Mouse (Mus musculus) yolk sac, embryonic 10.5 days (tissue): ENCODE data around the gene Kctd5.

Source experiments
- DNase-seq: peaks from one replicate; pipeline ENCODE4 v3.0.0-alpha.2; 2017; ENCODE audit warnings: low spot score

Kctd5 gene

DNA sequence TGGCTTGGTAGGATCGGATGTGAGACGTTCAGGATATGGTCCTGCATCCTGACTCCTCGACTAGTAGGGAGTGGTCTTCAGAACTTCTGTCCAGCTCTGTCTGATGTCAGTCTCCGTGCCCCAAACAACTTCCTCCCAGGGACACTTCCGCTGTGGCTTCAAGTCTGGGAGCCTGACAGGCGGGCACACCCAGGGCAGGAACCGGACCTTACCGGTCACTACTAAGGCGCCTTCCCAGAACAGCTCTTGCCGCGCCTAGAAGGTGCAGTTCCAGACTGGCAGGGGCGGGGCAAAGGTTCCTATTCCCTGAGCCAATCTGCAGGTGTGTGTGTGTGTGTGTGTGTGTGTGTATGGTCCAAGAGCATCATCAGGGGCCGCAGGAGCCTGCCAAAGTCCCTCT, 35.9 kb downstream of the Kctd5 start:
- DNase-seq = no peak

DNA sequence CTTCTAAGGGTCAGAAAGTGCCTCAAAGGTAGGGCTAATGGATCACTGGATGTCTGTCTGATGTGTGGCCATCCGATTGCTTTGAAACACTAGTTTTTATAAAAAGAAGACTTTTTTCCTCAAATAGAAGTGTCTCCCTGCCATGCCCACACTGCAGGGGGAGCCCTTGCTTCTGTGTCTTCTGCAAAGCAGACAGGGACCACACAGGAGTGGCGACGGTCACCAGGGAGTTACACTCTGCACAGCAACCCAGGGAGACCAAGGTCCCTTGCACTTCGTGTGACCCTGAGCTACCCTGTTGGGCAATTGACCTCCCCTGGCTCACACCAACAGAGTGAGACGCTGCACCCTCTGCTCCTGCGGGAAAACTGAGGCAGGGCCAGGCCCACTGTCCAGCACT, 36.3 kb downstream of the Kctd5 start:
- DNase-seq = no peak

DNA sequence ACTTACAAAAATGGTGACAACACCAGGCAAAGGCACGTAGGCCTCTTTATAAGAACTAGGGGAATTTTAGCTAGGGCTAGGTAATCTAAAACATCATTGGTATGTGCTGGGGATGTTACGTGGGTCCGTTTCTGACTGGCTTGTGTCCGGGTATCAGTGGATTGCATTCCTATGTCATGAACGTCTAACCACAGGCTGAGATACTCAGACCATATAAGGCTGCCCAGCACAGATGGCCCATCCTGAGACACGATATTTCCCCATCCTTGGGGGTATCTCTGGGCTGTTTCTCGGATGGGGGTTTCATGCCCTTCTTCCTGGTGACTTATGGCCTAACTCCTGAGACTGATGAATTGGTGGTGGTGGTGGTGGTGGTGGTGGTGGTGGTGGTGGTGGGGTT, 38.2 kb downstream of the Kctd5 start:
- no peak for DNase-seq

DNA sequence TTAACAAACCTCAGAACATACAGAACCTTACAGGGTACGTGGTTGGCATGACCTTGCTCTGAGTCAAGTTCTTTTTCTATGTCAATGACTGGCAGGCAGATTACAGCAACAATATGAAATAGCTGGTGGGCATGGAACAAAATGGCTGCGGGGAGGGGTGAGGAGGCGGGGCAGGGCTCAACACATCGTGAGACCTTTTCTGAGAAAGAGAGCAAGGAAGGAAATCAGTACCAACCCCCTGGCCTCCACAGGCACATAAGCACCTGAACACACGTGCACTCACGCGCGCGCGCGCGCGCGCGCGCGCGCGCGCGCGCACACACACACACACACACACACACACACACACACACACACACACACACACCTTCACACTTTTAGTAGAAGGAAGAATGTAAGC, 42.7 kb downstream of the Kctd5 start:
- DNase-seq = no peak

DNA sequence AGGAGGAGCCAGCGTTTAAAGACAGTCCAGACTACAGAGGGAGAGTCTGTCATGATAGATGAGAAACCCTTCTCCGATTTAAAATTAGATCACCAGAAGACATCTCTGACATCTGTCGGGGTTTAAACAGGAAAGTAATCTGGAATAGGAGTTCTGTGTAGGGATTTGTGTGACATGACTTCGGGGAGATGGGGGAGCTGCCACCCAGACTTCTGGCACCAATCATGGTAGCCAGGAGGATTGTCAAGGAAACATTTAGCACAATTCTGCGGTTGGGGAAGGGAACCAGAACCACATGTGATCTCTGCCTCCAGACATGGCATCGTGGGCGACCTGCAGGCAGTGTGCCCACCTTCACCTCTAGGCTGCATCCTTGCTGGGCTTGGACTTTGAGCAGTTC, 43.8 kb downstream of the Kctd5 start:
- no peak for DNase-seq

DNA sequence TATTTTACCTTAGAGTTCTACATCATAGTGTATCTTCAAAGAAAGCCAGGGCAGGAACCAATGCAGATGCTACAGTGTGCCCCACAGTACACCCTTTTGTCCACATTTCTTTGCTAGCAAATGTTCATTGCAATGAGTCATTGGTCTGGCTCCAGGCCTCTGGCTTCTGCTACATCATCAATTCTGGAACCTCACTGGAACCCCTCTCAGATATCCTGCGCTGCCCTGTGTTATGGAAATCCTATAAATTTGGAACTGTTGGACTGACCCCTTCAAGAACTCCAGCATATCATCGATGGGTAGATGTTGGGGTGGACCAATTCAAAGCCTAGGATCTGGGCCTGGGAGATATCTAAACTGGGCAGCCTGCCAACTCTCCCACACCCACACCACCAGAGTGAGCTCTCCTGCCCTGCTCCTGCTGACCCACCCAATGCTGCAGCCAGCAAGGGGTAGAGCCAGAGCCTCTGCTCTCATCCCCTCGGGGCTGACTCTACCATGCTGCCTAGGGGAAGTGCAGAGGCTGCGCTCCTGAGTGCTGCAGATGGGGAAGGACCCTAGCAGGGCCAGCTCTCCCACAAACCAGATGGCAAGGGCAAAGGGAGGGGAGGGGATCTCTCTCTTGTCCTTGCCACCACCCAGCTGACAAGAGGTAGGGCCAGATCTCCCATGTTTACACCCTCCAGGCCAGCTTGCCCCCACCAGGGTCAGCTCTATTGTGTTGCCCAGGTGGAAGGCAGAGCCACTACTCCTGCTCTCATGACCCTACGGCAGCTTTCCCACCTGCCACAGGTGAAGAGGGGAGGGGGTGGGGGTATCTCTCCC, 51.7 kb downstream of the Kctd5 start:
- DNase-seq = no peak

DNA sequence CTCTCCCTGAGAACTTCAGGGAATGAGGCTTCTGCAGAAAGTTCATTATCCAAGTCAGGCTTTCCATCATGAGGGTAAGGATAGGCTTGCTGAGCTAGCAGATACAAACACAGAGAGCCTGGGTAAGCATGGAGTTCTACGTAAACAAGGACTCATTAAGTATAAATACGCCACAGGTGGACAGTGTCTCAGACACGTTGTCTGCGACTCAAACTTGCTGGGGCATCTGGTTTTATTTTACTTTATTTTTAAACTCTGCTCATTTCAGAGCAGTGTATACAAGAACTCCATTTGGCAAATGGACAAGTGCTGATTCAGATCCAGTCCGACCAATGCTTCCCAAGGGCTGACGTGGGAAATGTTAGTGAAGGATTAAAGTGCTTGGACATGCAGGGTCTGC, 52.6 kb downstream of the Kctd5 start:
- DNase-seq = no peak

DNA sequence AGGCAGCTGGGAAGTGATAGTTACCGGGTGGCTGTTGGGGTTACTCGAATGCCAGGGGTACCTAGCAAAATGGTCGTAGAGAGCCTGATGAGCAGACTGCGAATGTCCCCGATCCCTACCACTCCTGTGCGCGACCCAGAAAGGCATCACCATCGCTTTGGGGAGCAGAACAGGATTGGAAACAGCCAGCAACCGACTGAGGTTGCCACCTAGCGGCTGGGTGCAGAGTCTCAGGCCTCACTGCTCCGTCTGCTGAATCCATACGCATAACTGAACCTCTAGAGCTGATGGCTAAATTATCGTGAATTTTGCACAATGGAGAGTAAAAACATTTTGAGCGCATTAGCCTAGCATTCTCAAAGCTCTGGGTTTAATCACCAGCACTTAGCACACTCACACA, 57.6 kb downstream of the Kctd5 start:
- no peak for DNase-seq

DNA sequence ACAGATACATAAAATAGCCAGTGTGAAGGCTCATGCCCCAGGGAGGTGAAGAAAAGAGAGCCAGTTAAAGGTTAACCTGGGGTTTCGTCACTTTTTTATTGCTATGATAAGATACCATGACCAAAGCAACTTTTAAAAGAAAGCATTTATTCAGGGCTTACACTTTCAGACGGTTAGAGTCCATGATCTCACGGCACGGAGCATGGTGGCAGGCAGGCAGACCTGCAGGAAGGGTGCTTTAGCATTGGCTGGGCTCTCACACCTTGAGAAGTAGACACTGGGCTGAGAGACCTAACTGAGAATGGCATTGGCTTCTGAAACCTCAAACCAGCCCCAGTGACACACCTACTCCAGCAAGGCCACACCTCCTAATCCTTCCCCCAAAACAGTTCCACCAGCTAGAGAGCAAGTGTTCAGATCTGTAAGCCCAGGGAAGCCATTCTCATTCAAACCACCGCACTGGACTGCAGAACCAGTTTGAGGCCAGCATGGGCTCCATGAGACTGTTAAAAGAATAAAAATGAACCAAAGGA, 58.8 kb downstream of the Kctd5 start:
- DNase-seq = no peak

DNA sequence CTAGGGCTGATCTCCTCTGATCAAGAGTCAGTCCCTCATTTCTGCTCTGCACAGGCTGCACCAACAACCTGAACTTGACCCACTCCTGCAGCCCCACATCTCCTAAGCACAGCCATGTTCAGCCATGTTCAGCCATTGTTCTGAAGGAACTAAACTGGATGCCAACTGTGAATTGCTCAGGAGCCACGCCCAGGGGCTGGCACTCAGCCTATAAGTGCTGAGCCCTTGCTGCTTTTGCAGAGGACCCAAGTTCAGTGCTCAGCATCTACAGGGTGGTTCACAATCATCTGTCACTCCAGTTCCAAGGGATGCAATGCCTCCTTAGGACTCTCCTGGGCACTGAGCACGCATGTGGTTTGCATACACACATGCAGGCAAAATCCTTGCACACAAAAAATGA, 60.4 kb downstream of the Kctd5 start:
- DNase-seq = no peak

DNA sequence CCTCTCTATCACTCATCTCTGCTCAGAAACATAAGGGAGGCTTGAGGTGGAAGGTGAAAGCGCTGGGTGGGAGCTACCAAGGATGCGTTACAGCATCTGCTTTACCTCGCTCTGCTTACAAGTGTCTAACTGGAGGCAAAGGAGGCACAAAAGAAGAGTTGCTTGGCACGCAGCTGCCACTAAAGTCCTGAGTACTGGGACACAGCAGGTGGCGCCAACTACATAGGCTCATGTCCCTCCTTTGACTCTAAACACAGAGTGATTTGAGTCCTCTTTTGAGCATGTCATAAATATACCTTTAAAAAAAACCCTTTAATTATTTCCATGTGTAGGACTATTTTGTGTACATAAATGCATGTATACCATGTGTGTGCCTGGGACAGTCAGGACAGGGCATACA, 63.7 kb downstream of the Kctd5 start:
- DNase-seq = no peak

DNA sequence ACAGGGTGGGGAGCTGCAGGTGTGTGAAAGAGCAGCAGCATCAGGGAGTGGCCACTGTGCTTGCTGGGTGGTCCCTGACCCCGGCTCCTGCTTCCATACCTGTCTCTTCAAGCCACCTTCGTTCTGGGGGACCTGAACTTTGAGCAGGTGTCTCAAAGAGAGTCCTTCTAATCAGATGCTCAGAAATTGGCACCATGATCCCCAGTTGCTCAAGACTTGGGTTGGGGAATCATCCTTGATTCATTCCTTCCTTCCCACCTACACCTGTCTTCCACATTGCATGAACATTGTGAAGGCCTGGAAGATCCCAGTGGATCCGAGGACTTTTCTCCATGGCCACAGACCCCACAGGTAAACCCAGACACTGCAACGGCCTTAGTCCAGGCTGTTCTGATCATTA, 65.2 kb downstream of the Kctd5 start:
- DNase-seq = no peak

DNA sequence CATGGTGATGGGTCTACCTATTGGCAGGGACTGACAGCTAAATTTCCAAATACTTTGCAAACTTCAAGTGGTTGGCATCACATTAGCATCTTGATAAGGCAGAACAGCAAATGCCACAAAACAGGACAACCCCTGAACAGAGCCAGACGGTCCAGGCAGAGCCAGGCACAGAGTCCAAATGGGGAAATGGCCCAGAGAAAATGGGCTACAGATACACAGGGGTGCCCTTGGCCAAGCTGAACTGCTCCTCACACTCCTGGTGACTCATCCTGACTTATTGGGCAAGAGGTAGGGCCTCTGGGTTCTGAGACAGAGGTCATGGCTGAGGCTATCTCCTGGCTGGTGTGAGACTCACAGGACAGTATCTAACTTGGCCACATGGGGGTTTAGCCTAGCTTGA, 65.9 kb downstream of the Kctd5 start:
- no peak for DNase-seq

DNA sequence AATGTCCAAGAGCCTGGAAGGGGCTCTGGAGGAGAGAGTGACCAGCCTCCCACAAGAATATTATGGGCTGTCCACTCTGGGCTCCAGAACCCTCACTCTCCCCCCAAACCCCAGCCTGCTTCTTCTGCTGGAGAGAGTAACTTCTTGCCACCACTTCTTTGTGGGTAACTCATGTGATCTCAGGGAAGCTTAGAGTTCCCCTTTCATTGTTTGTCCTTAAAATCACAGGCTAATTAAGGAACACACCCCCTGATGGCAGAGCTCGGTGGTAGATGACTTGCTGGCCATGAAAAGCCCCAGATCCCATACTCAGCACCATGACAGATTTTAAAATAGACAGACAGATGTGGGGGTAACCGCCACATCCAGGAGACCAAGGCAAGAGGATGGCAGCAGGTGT, 66.4 kb downstream of the Kctd5 start:
- DNase-seq = no peak

DNA sequence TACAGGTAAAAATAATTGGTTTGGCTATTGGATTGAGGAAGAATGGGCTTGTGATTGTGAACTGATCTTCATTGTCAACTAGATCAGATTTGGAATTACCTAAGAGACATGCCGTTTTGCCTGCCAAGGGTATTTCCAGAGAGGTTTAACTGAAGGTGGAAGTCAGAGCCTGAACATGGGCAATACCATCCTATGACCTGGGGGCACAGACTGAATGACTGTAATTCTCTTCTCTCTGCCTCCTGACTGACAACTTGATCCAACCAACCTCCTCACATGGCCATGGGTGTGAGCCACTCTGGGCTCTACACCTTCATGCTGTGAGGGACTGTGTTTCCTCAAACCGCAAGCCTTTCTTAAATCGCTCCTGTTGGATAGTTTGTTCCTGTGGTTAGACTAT, 68.2 kb downstream of the Kctd5 start:
- DNase-seq = no peak

DNA sequence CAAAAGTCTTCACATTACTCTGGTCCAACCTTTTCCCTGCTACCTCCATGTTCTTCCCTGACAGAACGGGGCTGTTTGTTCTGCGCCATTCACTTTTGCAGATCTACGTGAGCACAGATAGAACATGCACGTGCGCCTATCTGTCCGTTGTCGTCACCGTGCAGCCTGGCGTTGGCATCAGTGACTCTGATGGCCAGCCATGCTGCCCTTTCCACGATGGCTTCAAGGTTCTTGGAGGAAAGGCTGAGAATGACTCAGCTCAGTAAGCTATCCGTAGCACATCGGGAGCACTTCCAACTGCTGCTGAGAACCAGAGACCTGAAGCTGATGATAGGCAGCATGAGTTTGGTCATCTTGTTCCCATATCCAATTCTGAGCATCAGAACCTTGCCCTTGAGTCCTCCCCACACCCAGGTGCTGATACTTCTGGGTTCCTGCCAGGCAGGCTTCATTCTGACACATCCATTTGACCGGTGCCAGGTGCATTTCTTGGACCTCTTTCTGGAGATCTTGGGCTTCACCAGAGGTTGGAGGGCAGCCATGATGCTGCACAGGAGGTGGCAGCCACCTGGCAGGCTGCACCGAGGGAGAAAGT, 69.1 kb downstream of the Kctd5 start:
- no peak for DNase-seq

DNA sequence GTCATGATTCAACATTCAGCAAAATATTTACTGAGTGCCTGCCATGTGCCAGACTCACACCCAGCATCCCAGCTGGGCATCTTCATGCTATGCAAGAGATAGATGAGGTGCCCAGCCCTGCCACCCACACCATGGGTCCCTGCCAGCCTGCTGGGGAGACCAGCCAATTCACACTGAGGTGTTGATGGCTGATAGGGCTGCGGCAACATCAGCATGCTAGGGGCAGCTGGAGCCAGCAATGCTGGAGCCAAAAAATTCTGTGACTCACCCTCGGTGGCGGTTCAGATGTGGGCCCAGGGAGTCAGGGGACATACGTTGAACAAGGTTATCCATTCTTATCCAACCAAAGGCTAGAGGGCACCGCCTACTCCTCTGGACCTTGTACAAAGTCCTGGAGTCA, 72.9 kb downstream of the Kctd5 start:
- no peak for DNase-seq

DNA sequence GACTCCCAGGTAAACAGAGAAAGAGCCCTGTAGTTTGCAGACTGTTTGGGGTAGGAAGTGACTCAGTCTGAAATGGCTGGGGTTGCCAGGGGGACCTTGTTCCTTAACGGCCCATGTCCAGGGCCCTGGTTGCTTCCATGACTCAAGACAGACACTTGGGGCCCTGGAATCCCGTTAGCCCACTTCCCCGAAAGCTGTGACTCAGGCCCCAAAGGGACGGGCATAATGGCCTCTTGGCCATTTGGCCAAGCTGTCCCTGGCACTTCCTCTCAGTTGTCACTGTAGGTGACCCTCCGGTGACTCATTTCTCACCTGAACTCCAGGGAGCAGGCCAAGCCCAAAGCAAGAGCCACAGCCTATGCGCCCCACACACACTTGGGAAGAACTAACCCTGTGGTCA, 74.9 kb downstream of the Kctd5 start:
- DNase-seq = no peak

DNA sequence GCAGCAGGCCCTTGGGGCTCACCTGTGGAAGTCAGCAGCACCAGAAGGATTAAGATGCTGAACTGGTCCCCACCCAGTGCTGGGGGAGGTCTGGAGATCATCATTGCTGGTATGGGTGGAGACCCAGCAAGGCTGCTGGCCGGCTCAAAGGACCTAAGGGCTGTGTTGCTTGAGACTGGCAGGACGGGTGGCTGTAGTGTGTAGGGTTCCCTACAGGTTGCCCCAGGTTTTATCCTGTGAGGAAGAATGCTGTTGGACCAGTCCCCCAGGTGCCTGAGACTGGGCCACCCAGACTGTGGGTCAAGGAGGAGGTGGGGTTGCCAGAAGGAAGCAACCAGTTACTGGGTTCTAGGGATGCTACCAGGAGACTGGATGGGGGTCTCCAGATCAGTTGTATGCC, 75.4 kb downstream of the Kctd5 start, which contains the start of gene Prss22:
TSS of gene Prss22 (minus strand) at position 200 of the 400 bp plus-strand sequence.
- DNase-seq = no peak
